13 mouse cellular contexts compared by ENCODE assay signal in the genomic region with DNA sequence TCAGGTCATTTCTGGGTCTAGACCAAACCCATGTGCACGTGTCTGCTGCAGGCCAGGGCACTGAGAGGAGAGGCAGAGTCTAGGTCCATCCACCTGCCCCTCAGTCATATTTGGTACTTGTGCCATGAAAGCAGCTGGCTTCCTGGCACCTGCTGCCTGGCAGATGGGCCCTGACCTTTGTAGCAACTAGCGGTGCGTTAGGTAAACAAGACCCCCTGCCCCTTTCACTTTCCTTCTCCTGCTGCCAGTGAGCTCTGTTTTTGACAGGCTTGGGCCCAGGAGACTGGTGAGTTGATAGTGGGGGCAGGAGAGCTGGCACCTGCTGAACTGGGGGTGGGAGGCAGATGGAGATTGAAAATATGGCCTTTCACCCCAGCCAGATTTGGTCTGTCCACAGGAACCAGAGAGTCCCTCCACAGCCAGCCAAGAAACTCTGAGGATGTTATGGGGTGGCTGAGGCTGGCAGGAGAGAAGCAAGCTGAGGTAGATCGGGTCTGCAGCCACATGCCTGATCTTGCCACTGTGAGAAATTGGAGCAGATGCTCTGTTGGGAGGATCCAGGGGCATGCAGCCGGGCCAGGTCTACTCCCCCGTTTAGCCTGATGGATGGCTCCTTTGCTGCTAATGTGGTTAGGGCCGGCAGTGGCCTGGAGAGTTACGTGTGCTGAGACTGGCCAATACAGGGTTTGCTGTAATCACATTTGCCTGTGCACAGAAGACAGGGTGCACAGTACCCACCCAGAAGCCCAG.
DNase-seq lines count a peak whose midpoint lies in the region; ATAC-seq lines count a peak whose summit lies in the region.
"Had no signal": no experiment of that assay in that cellular context is flagged by ENCODE, and none has a peak within 500 bp of the region (broad histone marks: within the 10 kb centered on the region; RNA-seq: fewer than 3 reads in every experiment).

No protein-coding gene starts in this region.

- peak; percentile 91 for DNase-seq in left cerebral cortex, postnatal 4 days
- no peak for DNase-seq in left cerebral cortex, adult 9 months (ENCODE audit: low spot score in 2 of 2)
- DNase-seq in adrenal gland, postnatal 14 days, result peak; percentile 36
- DNase-seq in cerebellum, postnatal 25 days, result peak; percentile 79 to 87
- DNase-seq in embryo, embryonic 10 days (ENCODE audit: low spot score), result no peak
- DNase-seq in layer of hippocampus, adult 9-10 months (ENCODE audit: low spot score), result no peak
- DNase-seq: gastrocnemius, adult 2 months; heart, adult 18-20 months; kidney, adult 11 months; thymus, postnatal 36 days had no signal

- intact Hi-C loops in left cerebral cortex, postnatal 4 days (cut with DNase I), result no loop called here

- ATAC-seq in cerebellum, adult (ENCODE audit: insufficient number of reproducible peaks, low FRiP score, low TSS enrichment), result peak; percentile 45
- ATAC-seq: activated CD4-positive, CD25-positive, alpha-beta regulatory T cell, adult 4 months; forebrain, embryonic 16.5 days had no signal

Comparison
In these comparisons a context has a peak if more than half of its experiments do, and no peak if none do; other contexts are left out.
1. DNase-seq: peak in left cerebral cortex, postnatal 4 days (single experiment), adrenal gland, postnatal 14 days (single experiment) and cerebellum, postnatal 25 days (2 of 2); none in left cerebral cortex, adult 9 months (0 of 2), embryo, embryonic 10 days (single experiment) and layer of hippocampus, adult 9-10 months (single experiment).